Mouse (Mus musculus) kidney, adult 18-20 months (tissue): Measurements from ENCODE around the gene Kif5c.

Source experiments
- DNase-seq: peaks from one replicate; pipeline ENCODE4 v3.0.0; 2021

The Kif5c gene

GRCm38 (mm10) chr2:49618829-49619718 lies at the start of gene Kif5c:
Gene Kif5c (plus strand): TSS chr2:49619298.
- DNase-seq, result peak; percentile 87

GRCm38 (mm10) chr2:49569862-49570777 lies 49.0 kb upstream of the Kif5c start:
- peak; percentile 84 for DNase-seq

- no peak for DNase-seq
Measured at GRCm38 (mm10) chr2:49570778-49571101, 48.4 kb upstream of the Kif5c start.

- peak; percentile 12 for DNase-seq
Measured at GRCm38 (mm10) chr2:49571159-49571920, 47.8 kb upstream of the Kif5c start.

- no peak for DNase-seq
Measured at GRCm38 (mm10) chr2:49572111-49572642, 46.9 kb upstream of the Kif5c start.

- no peak for DNase-seq
Measured at GRCm38 (mm10) chr2:49572684-49573083, 46.4 kb upstream of the Kif5c start.

GRCm38 (mm10) chr2:49573282-49573681 lies 45.8 kb upstream of the Kif5c start:
- no peak for DNase-seq

GRCm38 (mm10) chr2:49580585-49580984 lies 38.5 kb upstream of the Kif5c start:
- DNase-seq, result no peak

- DNase-seq, result no peak
Measured at GRCm38 (mm10) chr2:49582546-49582945, 36.6 kb upstream of the Kif5c start.

- DNase-seq, result no peak
Measured at GRCm38 (mm10) chr2:49583311-49583710, 35.8 kb upstream of the Kif5c start.

- no peak for DNase-seq
Measured at GRCm38 (mm10) chr2:49590450-49590849, 28.6 kb upstream of the Kif5c start.

- no peak for DNase-seq
Measured at GRCm38 (mm10) chr2:49592926-49593325, 26.2 kb upstream of the Kif5c start.

GRCm38 (mm10) chr2:49594886-49595285 lies 24.2 kb upstream of the Kif5c start:
- no peak for DNase-seq

- no peak for DNase-seq
Measured at GRCm38 (mm10) chr2:49596318-49596717, 22.8 kb upstream of the Kif5c start.

- DNase-seq, result no peak
Measured at GRCm38 (mm10) chr2:49600021-49600681, 18.9 kb upstream of the Kif5c start.

- DNase-seq, result no peak
Measured at GRCm38 (mm10) chr2:49602791-49603349, 16.2 kb upstream of the Kif5c start.

- no peak for DNase-seq
Measured at GRCm38 (mm10) chr2:49609611-49610010, 9.5 kb upstream of the Kif5c start.

- DNase-seq, result no peak
Measured at GRCm38 (mm10) chr2:49616765-49617164, 2.3 kb upstream of the Kif5c start.

- DNase-seq, result peak; percentile 8
Measured at GRCm38 (mm10) chr2:49619719-49620522, 823 bp downstream of the Kif5c start.

GRCm38 (mm10) chr2:49620626-49621117 lies 1.6 kb downstream of the Kif5c start:
- no peak for DNase-seq

GRCm38 (mm10) chr2:49621234-49621633 lies 2.1 kb downstream of the Kif5c start:
- DNase-seq, result no peak
